Mouse (Mus musculus) common myeloid progenitor, adult 5-6 weeks (primary cell): ENCODE data around the gene Itpkc. TPM values are rescaled to one million over a fixed set of nuclear protein-coding genes. Genes with fewer than 3 reads are reported as not detected.
A peak's percentile ranks its signal among the peaks of the same experiment; 100 is the strongest.
"Not testable (repeated sequence)": the region's sequence is repeated elsewhere in the genome, so short reads cannot be mapped to it uniquely, and the experiment has no call there.

Experiments
- ATAC-seq: replicated peaks from 2 replicates; pipeline ENCODE4 v1.8.0; 2016; ENCODE audit warnings: low read depth, mild to moderate bottlenecking, moderate TSS enrichment, inconsistent platforms; ENCODE audit not compliant: poor library complexity, severe bottlenecking
- total RNA-seq: library from RNA; stranded (forward); fragments of 200-1000, 187-1606 nt; gene quantifications from 2 replicates; pipeline ENCODE4 v1.2.3, GENCODE M21; 2017

Gene Itpkc
- 5.2 and 5.4 TPM in 2 replicates for total RNA-seq

DNA sequence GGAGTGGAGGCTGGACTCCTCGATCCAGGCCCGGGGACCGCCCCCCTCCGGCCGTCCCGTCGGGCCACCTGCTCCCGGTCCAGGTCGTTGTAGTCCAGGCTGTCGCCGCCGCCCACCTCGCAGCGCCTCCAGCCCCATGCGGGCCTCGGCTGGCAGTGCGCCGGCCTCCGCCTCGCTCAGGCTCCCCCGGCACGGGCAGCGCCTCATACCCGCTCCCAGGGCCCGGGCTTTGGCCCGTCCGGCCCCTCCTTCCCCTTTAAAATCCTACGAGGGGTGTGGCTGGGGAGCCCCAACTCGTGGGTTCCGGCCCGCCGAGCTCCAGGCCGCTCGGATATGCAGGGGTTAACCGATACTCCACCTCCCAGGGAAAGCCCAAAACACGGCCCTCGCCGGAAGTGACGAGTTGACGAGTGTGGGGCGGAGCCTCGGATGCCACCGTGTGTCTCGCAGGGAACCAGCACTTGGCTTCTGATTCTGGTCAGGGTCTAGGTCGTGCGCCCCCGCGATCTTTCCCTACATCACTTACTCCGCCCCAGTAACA is at the start of gene Itpkc:
Itpkc (minus strand) TSS at position 381 of the 541 bp plus-strand sequence.
- ATAC-seq: peak; percentile 79

DNA sequence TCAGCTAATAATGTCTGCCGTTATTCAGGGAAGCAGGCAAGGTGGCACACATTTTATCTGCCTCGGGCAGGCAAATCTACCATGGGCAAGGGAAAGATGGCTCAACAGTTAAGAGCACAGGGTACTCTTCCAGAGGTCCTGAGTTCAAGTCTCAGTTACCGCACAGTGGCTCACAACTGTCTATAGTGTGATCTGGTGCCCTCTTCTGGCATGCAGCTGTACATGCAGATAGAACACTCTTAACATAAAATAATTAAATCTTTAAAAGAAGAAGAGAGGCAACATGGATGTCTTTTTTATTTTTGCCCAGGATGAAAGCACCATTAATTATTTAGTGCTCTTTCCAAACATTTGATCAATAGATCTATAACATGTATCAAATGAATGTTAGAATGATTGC is 48.7 kb upstream of the Itpkc start:
- ATAC-seq: no peak

DNA sequence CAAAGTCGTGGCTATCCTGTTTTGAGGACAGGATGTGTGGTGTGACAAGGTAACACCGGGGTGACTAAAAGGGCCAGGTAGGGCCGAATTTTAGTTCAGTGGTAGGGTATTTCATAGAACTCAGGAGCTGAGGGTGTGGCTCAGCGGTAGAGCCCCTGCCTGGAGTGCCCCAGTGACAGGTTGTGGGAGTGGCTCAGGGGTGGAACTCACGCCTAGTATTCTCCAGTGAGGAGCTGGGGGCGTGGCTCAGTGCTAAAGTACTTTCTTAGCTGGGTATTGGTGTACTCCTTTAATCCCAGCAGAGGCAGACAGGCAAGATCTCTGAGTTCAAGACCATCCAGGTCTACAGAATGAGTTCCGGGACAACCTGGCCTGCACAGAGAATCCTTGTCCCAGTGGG is 47.6 kb upstream of the Itpkc start:
- ATAC-seq: peak; percentile 37; the same call in 1 of the 2 replicates

DNA sequence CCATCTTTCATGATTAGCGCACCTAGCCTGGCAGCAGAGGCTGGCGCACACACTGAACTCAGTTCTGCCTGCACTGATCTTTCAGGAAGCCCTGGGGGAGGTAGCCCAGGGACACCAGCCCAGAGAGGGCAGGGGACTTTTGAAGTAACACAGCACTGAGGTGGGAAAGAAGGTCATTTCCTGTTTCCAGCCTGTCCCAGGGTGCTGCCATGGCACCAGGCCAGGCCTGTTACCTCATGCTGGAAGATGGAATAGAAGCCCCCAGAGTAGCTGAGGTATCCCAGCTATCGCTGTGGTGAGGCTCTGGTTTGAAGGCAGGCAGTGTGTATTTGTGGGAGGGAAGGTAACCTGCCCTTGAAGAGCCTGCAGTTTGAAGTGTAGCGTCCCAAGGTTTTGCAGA is 46.5 kb upstream of the Itpkc start:
- ATAC-seq: no peak; the same call in 1 of the 2 replicates

DNA sequence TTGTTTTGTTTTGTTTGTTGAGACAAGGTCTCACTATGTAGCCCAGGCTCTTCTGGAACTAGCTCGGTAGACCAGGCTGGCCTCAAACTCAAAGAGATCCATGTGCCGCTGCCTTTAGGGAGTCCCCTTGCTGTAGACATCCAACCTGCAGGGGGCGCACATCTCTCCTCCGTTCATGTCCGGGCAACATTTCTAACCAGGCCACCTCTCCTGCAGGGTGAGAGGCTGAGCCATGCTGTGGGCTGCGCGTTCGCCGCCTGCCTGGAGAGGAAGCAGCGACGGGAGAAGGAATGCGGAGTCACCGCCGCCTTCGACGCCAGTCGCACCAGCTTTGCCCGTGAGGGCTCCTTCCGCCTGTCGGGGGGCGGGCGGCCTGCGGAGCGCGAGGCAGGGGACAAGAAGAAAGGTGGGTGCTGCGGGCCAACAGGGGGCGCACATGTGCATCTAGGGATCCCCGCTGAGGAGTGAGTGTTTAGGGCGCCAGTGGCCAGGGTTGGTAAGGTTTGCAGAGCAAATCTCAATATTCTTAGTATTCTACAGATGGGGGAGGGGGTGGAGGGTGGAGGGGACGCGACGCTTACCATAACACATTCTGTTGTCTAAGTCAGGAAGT is 45.4 kb upstream of the Itpkc start:
- peak; percentile 45 for ATAC-seq

DNA sequence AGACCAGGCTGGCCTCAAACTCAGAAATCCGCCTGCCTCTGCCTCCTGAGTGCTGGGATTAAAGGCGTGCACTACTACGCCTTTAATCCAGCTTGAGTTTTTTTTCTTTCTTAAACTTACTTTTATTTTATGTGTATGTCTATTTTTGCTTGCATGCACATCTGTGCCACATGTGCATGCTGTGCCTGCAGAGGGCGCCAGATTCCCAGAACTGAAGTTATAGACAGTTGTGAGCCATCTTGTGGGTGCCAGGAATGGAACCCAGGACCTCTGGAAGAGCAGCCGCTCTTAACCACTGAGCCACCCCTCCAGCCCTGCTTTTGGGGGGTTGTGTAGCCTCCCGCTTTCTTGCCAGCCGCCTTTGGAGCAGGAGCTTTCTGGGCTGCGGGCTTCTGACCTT is 43.0 kb upstream of the Itpkc start:
- ATAC-seq: no peak

DNA sequence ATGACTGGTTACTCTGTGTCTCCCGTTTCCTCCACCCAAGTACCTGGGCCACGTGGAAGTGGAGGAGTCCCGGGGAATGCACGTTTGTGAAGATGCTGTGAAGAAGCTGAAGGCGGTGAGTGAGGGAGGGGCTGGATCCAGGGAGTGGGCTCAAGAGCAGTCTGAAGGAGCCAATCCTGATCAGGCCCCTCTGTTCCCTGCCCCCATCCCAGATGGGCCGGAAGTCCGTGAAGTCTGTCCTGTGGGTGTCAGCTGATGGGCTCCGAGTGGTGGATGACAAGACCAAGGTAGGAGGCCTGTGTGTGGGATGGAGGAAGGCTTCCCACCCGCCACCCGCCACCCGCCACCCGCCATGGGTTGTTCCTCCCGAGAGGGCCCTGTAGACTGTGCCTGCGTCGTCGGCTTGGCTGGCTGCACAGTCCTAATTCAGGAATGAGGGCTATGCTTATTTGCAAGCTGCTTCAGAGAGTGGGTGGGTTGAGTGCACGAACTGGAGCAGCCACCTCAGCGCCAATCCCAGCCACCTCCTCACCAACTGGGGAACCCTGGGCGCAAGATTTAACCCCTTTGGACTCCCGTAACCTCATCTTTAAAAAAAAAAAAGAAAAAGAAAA is 38.2 kb upstream of the Itpkc start:
- no peak for ATAC-seq

DNA sequence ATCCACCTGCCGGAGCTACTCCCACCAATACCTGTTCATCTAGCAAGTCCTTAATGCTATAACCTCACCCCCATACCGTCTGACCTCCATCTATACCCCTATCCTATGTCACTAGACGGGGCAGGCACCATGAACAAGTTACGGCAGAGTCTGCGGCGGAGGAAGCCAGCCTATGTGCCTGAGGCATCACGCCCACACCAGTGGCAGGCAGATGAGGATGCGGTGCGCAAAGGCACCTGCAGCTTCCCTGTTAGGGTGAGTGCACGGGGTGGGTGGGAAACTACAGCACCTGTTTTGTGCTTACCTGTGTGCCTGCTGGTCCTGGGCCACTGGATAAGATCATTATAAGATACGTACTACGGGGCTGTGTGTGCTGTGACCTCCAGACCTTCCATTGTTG is 36.3 kb upstream of the Itpkc start:
- no peak for ATAC-seq

DNA sequence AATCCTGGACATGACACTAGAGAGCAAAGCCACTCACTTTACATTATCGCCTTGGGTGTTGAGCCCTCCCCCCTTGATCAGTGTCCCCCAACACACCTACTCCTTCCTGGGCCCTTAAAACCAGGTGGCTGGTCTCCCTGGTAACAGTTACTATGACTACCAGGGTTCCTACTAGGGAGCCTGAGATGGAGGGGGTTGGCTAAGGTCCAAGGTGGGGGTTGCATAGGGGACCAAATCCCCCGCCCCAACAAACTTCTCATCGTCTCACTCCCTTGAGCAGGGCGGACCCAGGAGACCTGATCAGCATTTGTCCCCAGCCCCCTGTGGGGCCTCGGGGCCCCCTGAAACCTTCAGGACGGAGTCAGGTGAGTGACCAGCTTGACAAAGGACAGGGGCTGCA is 33.4 kb upstream of the Itpkc start:
- no peak for ATAC-seq

DNA sequence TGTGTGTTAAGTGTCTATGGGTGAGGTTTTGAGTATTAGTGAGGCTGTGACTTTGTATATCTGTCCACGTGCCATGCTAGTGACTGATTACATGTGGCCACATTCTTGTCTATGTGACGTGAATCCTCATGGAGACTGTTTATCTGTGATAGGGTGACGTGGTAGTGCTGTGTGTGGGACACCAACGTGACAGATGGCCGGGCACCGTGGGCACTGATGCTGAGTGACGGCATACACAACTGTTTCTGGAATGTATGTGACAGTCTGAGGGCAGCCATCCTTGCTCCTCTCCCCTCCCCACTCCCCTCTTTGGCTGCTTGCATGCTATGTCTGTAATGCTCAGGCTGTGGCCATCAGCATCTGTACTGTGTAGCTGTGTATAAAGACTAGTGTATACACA is 32.4 kb upstream of the Itpkc start:
- no peak for ATAC-seq

DNA sequence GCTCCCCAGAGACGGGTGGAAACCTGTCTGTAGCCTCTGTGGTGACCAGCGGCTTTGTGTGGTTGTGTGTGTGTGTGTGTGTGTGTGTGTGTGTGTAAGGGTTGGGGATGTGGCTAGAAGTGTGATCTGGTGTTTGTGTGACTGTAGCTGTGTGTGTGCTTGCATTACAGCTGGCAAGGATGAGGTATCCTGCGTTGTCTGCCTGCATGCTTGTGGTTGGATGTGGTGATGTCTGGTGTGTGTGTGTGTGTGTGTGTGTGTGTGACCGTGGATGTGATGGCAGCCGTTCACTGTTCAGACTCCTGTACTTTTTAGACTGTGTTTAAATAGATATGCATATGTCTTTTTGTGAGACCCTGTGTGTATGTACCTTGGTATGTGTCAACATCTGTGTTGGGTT is 31.3 kb upstream of the Itpkc start:
- no peak for ATAC-seq

DNA sequence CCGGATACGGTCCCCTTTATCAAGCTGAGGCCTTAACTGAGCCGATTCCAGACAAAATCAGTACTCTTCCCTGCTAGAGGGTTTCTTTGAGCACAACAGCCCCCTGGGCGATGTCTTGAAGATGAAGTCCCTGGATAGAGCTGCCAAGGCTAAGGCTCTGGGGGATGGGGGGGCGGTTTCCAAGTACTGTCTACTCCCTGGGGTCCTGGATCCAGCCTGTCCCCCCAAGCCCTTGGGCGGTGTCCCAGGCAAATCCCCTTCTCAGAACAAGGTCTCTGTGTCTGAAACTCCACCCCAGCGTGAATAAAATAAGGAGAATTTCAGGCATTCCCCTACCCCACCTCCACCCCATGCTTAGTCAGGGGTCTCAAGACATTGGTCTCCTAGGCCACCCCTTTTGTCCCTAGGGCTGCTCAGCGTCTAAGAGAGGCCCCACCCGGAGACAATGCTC is 30.8 kb upstream of the Itpkc start:
- ATAC-seq: no peak

DNA sequence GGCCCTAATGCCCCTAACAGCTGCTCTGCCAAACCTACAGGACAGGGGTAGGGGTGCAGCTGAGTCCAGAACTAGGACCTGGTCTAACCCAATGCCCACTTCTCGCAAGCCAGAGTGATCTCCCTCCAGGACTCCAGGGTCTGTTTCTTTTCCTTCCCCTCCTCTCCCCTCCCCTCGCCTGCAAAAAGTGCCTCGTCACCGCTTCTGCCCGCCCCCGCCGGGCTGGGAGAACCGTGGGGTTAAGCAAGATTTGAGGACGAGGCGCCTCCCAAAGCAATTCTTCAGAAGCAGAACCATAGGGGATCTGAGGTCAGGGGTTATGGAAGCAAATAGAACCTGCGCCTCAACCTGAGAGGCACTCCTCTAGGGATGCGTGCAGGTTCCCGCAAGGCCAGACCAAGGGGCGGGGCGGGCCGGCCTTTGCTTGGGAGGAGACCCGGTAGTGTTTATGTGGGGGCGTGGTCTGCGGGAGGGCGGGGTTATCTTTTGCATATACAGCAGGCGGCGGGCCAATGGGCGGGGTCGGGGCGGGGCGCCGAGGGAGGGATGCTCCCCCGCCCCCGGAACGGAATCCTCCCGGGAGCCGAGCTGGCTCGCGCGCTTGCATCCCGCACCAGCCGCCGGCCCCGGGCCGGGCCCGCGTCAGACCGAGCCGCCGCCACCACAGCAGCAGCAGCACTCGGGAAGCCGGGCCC is 29.9 kb upstream of the Itpkc start, which contains the start of gene Numbl:
Numbl (plus strand) TSS at position 229 of the 695 bp plus-strand sequence.
- ATAC-seq: peak; percentile 71

DNA sequence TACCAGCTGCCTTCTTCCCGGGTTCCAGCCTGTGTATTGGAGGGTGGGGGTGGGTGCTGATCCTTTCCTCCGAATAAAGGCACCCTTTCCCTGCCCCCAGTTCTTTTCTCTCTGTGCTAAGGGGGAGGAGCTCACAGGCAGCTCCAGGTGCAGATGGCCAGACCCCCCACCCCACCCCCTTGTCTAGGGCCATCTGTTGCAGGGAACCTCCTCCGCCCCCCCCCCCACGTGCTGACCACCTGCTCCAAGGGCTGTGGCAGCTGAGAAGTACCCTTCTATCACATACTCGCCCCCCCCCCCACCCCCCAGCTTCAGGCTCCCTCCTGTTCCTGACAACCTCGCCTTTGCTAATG is 29.4 kb upstream of the Itpkc start:
- no peak for ATAC-seq

DNA sequence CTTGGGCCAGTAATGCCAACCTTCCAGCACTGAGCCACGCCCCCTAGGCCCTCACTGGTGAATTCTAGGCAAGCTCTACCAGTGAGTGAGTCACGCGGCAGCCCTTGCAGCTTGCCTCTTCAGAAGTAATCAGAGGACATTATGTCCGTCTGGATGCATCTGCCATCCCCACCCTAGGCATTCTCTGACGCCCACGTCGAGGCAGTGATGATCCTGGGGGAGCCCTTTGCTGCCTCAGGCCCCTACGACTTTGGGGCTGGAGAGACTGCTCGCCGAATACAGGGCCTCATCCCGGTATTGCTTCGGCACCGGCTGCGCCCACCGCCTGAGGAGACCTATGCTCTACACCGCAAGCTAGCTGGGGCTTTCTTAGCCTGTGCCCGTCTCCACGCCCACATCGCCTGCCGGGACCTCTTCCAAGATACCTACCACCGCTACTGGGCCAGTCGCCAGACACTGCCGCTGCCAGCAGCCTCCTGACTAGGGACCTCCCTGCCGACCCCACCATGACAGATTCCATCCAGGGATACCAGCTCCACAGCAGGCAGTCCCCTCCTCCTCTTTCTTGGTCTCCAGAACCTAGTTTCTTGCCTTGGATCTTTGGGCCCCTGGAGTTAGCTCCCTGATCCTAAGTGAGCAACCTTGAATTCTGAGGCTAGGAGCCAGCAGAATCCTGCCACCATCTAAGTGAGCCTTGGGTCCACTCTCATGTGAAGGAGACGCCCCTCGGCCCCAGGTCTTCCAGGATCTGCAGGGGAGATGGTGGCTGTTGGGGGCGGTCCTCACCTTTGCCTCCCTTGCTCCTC is 28.8 kb upstream of the Itpkc start:
- peak; percentile 36 for ATAC-seq

DNA sequence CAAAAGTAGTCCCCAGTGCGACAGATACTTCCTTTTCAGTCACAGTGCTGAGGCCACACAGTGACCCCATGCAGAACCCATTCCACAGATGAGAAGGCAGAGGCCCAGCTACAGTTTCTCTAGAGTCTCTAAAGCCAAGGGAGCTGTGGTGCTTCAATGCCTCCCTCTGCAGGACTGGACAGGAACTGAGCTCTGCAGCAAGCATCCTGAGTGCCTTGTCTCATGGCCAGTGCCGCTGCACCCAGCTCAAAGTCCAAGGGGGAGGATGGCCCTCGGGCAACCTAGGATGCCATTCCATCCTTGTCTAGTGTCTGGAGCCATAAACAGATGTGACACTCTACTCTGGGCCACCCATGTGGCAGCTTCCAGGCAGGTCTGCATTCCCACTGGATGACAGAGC is 27.3 kb upstream of the Itpkc start:
- no peak for ATAC-seq

DNA sequence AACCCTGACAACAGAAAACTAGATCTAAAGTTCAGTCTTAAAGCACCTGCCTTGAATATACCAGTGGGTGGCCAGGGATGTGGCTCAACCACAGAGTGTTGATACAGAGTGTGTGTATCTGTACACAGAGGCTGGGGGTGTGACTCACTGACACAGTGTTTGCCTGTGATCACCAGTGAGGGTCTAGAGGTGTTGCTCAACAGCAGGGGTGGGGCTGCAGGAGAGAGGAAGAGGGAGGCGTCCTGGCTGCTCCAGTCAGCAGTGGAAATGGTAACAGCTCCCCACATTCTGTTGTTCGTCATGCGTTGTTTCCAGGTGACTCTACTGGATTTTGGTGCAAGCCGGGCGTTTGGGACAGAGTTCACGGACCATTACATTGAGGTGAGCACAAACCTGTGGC is 23.5 kb upstream of the Itpkc start:
- peak; percentile 75 for ATAC-seq

DNA sequence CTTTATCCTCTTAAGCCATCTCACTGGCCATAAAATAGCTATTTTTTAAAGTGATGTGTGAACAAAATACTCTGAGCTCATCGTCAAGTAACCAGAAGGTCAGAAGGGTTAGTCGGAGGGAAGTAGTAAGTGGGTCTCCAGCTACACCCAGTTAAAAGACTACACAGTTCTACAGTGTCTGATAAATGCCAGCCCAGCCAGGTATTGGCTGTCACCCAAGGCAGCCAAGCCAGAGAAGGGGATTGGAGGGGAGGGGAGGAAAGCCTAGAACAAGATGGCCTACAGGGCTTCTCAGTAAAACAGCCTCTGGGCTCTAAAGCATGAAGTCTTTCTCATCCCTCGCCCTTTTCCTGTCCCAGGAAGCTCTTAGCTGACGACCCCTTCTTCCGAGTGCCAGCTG is 21.5 kb upstream of the Itpkc start:
- ATAC-seq: no peak

DNA sequence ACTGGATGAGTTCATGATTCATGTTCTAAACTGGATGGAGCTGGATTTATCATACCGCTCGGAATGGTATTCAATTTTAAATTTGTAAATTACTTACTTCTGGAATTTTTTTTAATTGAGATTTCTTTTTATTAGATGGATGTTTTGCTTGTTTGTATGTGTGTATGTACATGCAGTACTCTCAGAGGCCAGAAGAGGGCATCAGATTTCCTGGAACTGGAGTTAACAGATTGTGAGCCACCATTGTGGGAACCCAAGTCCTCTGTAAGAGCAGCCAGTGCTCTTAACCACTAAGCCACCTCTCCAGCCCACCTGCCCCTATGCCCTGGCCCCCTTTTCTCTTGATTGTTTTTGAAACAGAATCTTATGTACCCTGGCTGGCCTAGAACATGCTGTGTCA is 20.7 kb upstream of the Itpkc start:
- peak; percentile 59; the same call in 1 of the 2 replicates for ATAC-seq

DNA sequence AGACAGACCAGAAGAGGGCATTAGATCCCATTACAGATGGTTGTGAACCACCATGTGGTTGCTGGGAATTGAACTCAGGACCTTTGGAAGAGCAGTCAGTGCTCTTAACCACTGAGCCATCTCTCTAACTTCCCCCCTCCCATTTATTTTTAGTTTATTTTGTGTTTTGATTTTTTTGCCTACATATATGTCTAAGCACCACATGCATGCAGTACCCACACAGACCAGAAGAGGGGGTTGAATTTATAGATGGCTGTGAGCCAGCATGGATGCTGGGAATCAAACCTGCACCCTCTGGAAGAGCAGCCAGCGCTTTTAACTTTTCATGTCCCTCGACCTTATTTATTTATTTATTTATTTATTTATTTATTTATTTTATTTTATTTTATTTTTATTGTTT is 15.6 kb upstream of the Itpkc start:
- ATAC-seq: not testable (repeated sequence)
